Mouse (Mus musculus): ENCODE data around the gene Bcat1. TPM values are rescaled to one million over a fixed set of nuclear protein-coding genes. Genes with fewer than 3 reads are reported as not detected.

Gene Bcat1
- total RNA-seq, 2 experiments from 2014 or later: 96.8 to 105 TPM

DNA sequence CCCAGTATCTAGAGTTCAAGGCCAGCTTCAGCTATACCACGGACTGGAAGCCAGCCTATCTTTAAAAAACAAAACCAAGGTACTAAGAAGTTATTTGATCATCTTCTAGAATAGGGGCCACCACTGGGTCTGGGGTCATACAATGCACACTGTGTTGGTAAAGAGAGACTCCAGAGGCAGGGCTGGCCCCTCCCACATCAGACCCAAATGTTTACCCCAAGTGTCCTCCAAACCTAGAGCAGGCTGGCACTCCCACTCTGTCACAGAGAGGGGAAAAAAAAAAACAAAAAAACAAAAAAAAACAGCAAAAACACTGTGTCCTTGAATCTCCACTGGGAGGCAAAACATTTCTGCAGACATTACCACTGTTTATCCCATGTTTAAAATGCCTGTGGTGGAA is 38.4 kb downstream of the Bcat1 start:
- no peak for DNase-seq (ENCODE audit: low spot score in 2 of 2)
- TF ChIP-seq CTCF (conservative IDR thresholded peaks at IDR 0.05): no peak
- Histone ChIP-seq H3K4me3 (no peak overlapping the region), H3K27ac (no peak overlapping the region)

DNA sequence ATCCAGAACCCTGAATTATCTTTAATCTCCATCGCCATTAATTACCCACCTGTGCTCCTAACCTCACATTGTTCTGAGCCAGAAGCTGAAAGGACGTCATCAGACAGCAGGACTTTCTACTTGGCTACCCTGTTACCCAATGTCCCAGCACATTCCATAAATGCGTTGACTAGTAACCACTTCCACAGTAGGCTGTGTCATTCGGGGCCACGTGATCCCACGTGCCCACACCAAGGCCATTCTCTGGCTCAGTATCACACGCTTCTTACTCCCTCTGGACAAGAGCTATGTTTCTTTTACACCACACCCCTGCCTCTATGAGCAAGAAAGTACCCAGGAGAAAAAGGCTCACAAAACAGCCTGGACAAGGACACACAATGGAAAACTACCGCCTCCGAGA is 40.6 kb downstream of the Bcat1 start:
- H3K4me3 ChIP-seq: no peak overlapping the region
- H3K27ac ChIP-seq: no peak overlapping the region
- TF ChIP-seq CTCF (conservative IDR thresholded peaks at IDR 0.05): no peak
- DNase-seq (ENCODE audit: low spot score in 2 of 2): no peak

DNA sequence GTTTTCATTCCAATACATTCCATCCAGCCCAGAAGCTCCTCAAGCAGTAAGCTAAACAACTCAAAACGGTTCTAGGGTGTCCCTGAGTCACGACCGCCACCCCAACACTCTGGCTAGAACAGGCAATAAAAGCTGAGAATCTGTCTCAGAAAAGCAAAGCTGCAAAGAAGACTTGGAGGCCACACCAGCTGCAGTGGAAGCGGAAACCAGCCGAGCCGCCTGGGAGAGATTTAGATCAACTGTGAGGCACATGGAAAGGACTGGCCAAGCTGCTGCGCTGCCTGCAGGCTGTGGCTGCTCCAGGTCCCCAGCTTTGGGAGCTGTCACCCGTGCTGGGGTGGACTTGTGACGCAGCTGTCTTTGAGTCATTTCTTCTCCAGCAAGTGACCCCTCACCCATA is 45.4 kb downstream of the Bcat1 start:
- DNase-seq (ENCODE audit: low spot score in 2 of 2): no peak
- TF ChIP-seq CTCF (conservative IDR thresholded peaks at IDR 0.05): no peak
- Histone ChIP-seq H3K4me3 (no peak overlapping the region), H3K27ac (peak overlapping the region; percentile 23; the same call in 1 of the 2 replicates)

DNA sequence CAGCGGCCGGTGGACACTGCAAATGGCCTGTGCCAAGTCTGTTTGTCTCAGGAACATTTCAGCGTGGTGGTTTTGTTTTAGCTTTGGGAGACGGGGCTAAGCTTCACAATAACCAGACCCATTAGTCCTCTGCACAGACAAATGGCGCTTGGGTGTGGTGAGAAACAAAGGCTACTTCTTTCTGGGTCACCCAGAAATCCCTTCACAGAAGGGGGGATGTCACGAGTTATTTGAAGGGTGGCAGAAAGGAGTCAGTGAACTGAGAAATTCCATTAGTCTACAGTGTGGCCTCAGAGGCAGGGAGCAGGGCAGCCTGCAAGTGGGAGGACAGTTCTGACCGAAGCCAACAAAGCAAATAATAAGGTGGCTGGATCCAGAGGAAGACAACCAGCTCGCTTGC is 52.0 kb downstream of the Bcat1 start:
- TF ChIP-seq CTCF (conservative IDR thresholded peaks at IDR 0.05): no peak

DNA sequence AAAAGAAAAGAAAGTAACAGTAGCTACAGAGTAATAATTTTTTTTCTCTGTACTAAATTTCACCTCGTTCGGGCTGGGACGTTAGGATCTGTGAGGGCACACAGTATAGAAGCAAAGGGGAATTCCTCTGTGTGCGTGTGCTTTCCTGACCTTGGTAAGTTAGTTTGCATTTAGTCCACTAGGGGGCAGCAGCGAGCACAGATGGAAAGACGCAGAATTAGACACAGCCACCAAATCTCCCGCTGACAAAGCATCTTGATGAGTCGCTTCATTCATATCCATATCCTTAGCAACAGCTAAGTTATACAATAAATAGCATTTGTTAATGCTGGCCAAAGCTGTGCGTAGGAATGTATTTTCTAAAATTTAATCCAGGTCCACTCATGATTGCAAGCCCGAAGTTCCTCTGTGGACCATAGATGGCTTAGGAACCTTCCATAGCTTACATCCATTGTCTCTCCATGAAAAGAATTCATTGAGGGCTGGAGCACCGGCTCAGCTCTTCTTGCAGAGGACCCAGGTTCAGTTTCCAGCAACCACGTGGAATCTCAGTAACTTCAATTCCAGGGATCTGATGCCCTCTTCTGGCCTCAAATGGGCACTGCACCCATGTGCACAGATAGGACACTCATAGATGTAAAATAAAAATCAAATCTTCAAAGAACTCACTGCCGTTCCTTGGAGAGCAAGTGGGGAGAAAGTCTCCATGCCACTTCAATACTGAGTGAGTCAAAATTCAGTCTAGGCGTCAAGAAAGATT is 52.8 kb downstream of the Bcat1 start:
- peak; percentile 76 for TF ChIP-seq CTCF (conservative IDR thresholded peaks at IDR 0.05)
- peak in 1 of 2 experiments; percentile 53 for DNase-seq (ENCODE audit: low spot score in 2 of 2)

More for the DNA sequence above, 52.0 kb downstream of the Bcat1 start:
- no peak for DNase-seq (ENCODE audit: low spot score in 2 of 2)
- Histone ChIP-seq H3K4me3 (no peak overlapping the region), H3K27ac (no peak overlapping the region)

DNA sequence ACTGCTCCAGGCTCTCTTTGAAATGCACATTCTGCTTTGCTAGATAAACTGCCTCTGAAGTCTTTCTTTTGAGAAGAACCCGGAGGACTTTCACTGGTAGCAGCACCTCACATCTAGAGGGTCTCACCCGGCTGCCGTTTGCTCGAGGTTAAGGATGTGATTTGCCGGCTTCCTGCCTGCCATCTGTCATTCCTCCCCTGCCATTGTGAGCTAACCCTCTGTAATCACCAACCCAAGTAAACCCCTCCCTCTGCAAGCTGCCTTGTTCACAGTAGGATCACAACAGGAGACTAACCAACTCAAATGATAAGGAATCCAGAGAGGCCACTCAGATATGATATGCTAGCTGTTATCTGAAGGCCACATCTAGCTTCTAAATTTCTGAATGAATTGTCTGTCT is 53.6 kb downstream of the Bcat1 start:
- DNase-seq (ENCODE audit: low spot score in 2 of 2): no peak
- H3K4me3 ChIP-seq: no peak overlapping the region
- TF ChIP-seq CTCF (conservative IDR thresholded peaks at IDR 0.05): no peak
- no peak overlapping the region for H3K27ac ChIP-seq

More for the DNA sequence above, 52.8 kb downstream of the Bcat1 start:
- H3K27ac ChIP-seq: no peak overlapping the region
- no peak overlapping the region for H3K4me3 ChIP-seq

DNA sequence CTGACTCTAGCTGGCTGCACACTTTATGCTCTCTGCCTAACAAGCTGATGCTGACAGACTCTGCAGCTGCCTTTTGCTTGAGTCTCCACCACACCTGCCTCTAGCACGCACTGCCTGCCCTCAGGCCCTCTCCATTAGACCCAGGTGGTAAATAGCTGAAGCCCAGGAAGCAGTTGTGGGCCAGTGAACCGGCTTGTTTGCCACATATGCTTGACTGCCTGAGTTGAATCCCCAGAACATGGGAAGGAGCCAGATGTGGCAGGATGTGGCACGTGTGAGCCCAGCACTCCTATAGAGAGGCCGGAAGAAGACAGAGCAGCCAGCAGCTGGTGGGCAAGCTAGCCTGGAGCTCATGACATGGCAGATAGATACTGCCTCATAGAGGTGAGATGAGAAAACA is 55.4 kb downstream of the Bcat1 start:
- Histone ChIP-seq H3K4me3 (no peak overlapping the region), H3K27ac (no peak overlapping the region)
- TF ChIP-seq CTCF (conservative IDR thresholded peaks at IDR 0.05): no peak
- DNase-seq (ENCODE audit: low spot score in 2 of 2): no peak

DNA sequence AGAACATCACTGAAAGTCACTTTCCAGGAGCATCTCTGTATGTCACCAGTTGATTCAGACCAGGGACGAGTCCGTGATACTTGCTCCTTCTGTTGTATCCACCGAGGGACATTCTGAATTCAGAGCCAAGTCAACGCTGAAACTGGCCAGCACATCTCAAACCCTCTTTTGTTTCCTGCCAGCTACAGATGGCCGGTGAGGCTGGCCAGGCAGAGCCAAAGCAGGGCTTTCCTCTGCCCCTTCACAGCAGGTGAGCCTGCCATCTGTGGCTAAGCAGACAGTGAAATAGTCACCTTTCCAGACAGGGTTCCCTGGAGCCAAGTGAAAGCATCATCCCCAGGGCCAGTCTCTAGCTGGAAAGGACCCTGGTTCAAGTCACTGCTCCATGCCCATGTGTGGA is 57.7 kb downstream of the Bcat1 start:
- no peak overlapping the region for H3K4me3 ChIP-seq
- no peak for TF ChIP-seq CTCF (conservative IDR thresholded peaks at IDR 0.05)
- H3K27ac ChIP-seq: no peak overlapping the region
- DNase-seq (ENCODE audit: low spot score in 2 of 2): no peak

DNA sequence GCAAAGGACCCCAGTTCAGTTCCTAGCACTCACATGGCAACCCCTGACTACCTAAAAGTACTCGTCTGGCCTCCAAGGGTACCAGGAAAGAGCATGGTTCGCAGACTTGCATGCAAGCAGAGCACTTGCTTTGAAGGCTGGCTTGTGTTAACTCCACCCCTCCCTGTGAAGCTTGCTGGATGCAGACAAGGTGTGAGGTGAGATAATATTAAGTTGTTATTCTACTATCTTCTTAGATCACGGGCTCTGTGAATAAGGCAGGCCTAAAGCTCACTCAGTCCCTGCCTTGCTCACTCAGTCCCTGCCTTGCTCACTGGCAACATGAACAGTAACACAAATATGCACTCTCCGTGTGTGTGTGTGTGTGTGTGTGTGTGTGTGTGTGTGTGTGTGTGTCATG is 58.5 kb downstream of the Bcat1 start:
- no peak for TF ChIP-seq CTCF (conservative IDR thresholded peaks at IDR 0.05)
- no peak for DNase-seq (ENCODE audit: low spot score in 2 of 2)

DNA sequence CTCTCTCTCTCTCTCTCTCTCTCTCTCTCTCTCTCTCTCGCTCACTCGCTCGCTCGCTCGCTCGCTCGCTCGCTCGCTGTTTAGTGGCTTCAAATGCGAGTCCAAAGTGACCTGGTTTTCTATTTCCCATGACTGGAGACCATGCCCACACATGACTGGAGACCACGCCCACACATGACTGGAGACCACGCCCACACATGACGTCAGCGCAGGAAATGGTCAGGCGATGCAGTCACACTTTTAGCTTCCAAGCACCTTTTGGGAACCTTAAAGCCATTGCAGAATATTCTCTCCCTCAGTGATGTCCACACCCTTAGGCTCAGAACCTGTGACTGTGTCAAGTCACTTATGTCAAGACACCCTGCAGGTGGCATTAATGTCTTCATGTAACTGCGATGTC is 59.3 kb downstream of the Bcat1 start:
- Histone ChIP-seq H3K4me3 (no peak overlapping the region), H3K27ac (no peak overlapping the region)
- no peak for DNase-seq (ENCODE audit: low spot score in 2 of 2)
- TF ChIP-seq CTCF (conservative IDR thresholded peaks at IDR 0.05): no peak

More for the DNA sequence above, 58.5 kb downstream of the Bcat1 start:
- Histone ChIP-seq H3K4me3 (no peak overlapping the region), H3K27ac (no peak overlapping the region)

DNA sequence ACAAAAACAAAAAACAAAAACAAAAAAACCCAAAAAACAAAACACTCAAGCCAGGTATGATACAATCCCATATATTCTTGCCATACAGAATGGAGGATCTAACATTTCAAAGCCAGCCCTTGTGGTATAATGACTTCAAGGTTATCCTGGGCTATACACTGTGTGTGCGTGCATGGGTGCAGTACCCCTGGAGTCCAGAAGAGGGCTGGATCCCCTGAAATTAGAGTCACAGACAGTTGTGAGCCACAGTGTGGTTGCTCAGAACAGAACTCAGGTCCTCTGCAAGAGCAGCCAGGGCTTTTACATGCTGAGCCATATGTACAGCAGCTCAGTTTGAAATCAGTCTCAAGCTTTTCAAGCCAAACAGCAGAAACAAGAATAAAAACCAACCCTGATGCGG is 61.0 kb downstream of the Bcat1 start:
- Histone ChIP-seq H3K27ac (no peak overlapping the region), H3K4me3 (no peak overlapping the region)
- TF ChIP-seq CTCF (conservative IDR thresholded peaks at IDR 0.05): peak; percentile 64
- no peak for DNase-seq (ENCODE audit: low spot score in 2 of 2)

DNA sequence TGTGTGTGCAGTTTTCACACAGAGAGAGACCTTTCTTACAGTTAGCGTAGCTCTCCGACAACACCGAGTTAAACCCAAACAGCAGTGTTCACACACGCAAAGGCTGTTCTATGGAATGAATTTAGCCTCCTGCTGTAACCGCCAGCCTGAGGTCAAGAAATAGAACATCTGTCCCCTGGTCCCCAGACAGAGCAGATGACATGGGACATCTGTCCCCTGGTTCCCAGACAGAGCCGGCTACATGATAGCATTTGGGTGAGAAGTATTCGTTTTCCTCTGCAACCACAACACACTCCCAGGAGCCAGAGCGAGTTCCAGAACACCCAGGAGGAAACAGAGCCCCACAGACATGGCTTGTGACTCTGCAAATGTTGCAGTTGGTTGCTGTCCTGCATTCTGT is 63.3 kb downstream of the Bcat1 start:
- no peak overlapping the region for H3K27ac ChIP-seq
- TF ChIP-seq CTCF (conservative IDR thresholded peaks at IDR 0.05): no peak
- no peak for DNase-seq (ENCODE audit: low spot score in 2 of 2)
- no peak overlapping the region for H3K4me3 ChIP-seq

DNA sequence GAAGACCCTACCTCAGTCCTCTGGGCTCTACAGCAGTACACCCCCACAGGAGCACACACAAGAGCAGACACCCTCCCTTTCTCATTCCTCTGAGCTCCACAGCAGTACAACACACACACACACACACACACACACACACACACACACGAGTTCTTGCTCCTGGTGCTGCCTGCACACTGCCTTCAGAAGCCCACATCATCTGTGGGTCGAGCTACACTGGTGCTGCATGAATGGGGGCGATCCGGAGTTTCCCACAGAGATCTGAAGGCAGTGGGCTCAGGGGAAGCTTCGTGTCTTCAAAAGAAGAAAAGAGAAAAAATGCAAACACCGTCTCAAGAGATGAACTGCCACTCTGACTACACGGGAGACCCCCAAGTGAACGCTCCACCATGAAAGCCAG is 64.8 kb downstream of the Bcat1 start:
- Histone ChIP-seq H3K4me3 (no peak overlapping the region), H3K27ac (no peak overlapping the region)
- DNase-seq (ENCODE audit: low spot score in 2 of 2): no peak
- TF ChIP-seq CTCF (conservative IDR thresholded peaks at IDR 0.05): no peak
